Mouse (Mus musculus) liver, adult 2 months (tissue): ENCODE results near the gene Ldlr. TPM values are rescaled to one million over a fixed set of nuclear protein-coding genes. Genes with fewer than 3 reads are reported as not detected.

Experiments
- DNase-seq: peaks from one replicate; pipeline ENCODE4 v3.0.0-alpha.2; 2011; ENCODE audit warnings: low read depth, low spot score; ENCODE audit errors: extremely low read depth
- H3K27ac ChIP-seq: fragments of 200-500 bp; replicated peaks from 2 replicates; pipeline ENCODE4 v1.5.1; 2012; ENCODE audit warnings: low read depth, mild to moderate bottlenecking, control low read depth, inconsistent platforms, low read length; ENCODE audit not compliant: insufficient read depth
- H3K27me3 ChIP-seq: fragments of 200-500 bp; 2 replicates; pipeline ENCODE4 v1.6.1; 2012; ENCODE audit warnings: mild to moderate bottlenecking, moderate library complexity, low read length, inconsistent platforms; ENCODE audit not compliant: control insufficient read depth, insufficient read depth
- H3K36me3 ChIP-seq: fragments of 200-500 bp; 2 replicates; pipeline ENCODE4 v1.6.1; 2012; ENCODE audit warnings: low read length, inconsistent platforms; ENCODE audit not compliant: control insufficient read depth, insufficient read depth
- H3K4me1 ChIP-seq: fragments of 200-500 bp; 2 replicates; pipeline ENCODE4 v1.6.1; 2011; ENCODE audit warnings: low read length; ENCODE audit not compliant: control insufficient read depth, insufficient read depth
- H3K4me3 ChIP-seq: fragments of 200-500 bp; 2 replicates; pipeline ENCODE4 v1.5.1; 2011; ENCODE audit warnings: low read depth, mild to moderate bottlenecking, control low read depth, low read length, moderate library complexity; ENCODE audit not compliant: insufficient read depth
- H3K79me2 ChIP-seq: fragments of 200-500 bp; 2 replicates; pipeline ENCODE4 v1.6.1; 2012; ENCODE audit warnings: inconsistent platforms, mild to moderate bottlenecking, low read length, moderate library complexity; ENCODE audit not compliant: control insufficient read depth, insufficient read depth
- H3K9ac ChIP-seq: fragments of 200-500 bp; 2 replicates; pipeline ENCODE4 v1.6.1; 2012; ENCODE audit warnings: low read depth, mild to moderate bottlenecking, control low read depth, inconsistent platforms, low read length
- CTCF ChIP-seq: fragments of 200-500 bp; IDR thresholded peaks from 2 replicates; pipeline ENCODE4 v1.5.1; 2011; ENCODE audit warnings: low read depth, low read length, control low read depth
- POLR2A ChIP-seq: fragments of 200-500 bp; IDR thresholded peaks from 2 replicates; pipeline ENCODE4 v1.6.1; 2011; ENCODE audit warnings: low read length, control low read depth; ENCODE audit not compliant: insufficient read depth; ENCODE audit errors: extremely low read depth
- WGBS: fragments of 180-500 bp; shearing (Covaris S2); methylation state at CpG from one replicate; pipeline ENCODE4 v1.1.7; 2018; 5-methylcytosine and 5-hydroxymethylcytosine counted together
- polyA plus RNA-seq: library from polyadenylated mRNA; depleted of rRNA; stranded (reverse); fragments of >200 nt; gene quantifications from 2 replicates; pipeline ENCODE4 v1.2.3, GENCODE M21; 2012
- total RNA-seq: library from RNA; depleted of rRNA; stranded (reverse); fragments of >200 nt; gene quantifications from 2 replicates; pipeline ENCODE4 v1.2.3, GENCODE M21; 2014

Ldlr gene
- total and polyA plus RNA-seq, 2 experiments = 61.4 to 105 TPM

DNA sequence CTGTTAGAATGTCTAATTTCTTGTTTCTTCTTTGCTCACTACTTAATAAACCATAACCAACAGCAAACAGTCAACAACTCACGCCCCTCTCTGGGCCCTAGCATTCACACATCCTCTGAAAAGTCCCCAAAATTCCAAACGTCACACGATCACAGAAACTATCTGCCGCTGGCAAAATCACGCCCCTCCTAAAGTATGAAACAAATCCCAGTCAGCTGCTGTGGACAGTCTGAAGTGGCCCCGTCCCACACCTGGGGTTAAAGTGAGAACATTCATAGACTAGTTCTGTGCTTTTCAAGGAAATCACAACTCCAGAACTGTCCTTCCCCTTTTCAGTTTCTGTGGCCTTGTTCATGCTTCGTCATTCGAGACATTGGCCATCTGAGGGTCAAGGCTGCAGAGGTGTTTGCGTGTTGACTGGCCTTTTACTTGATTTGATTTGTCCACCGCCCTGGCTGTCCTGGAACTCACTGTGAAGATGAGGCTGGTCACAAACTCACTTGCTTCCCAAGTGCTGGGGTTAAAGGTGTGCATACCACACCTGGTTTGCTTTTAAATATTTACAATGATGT is 5.1 kb downstream of the Ldlr start:
- Histone ChIP-seq H3K36me3 (peaks cover 26% of the 10 kb centered on the region), H3K4me1 (peaks cover 30% of the 10 kb centered on the region), H3K27ac (peak overlapping the region; percentile 89), H3K27me3 (no peaks in the 10 kb centered on the region), H3K9ac (peak overlapping the region; percentile 49), H3K79me2 (peaks cover 51% of the 10 kb centered on the region), H3K4me3 (no peak overlapping the region; the same call in 1 of the 2 replicates)
- peak; percentile 81 for DNase-seq
- 36% methylated on average over 10 of the region's 10 CpGs for WGBS
- TF ChIP-seq CTCF (no peak), POLR2A (no peak)

- DNase-seq = peak; percentile 39
- H3K27ac ChIP-seq = peak overlapping the region; percentile 89
- peak overlapping the region; percentile 35 for H3K9ac ChIP-seq
- H3K36me3 ChIP-seq = peaks cover 35% of the 10 kb centered on the region
- TF ChIP-seq CTCF (no peak), POLR2A (no peak)
- 28% methylated on average over 7 of the region's 7 CpGs for WGBS
- H3K79me2 ChIP-seq = peaks cover 50% of the 10 kb centered on the region
- no peaks in the 10 kb centered on the region for H3K27me3 ChIP-seq
- no peak overlapping the region for H3K4me3 ChIP-seq
- peaks cover 35% of the 10 kb centered on the region for H3K4me1 ChIP-seq
Observed at GRCm38 (mm10) chr9:21729264-21729663, 6.0 kb downstream of the Ldlr start.

- 94% methylated on average over 9 of the region's 9 CpGs for WGBS
- H3K36me3 ChIP-seq = peaks cover 47% of the 10 kb centered on the region
Observed at GRCm38 (mm10) chr9:21732288-21732687, 9.0 kb downstream of the Ldlr start.

GRCm38 (mm10) chr9:21733446-21733845 is 10.2 kb downstream of the Ldlr start:
- no peak overlapping the region for H3K9ac ChIP-seq
- H3K27ac ChIP-seq = no peak overlapping the region
- H3K4me3 ChIP-seq = no peak overlapping the region
- H3K27me3 ChIP-seq = no peaks in the 10 kb centered on the region
- peaks cover 44% of the 10 kb centered on the region for H3K4me1 ChIP-seq
- 98% methylated on average over 17 of the region's 17 CpGs for WGBS
- no peak for DNase-seq
- H3K36me3 ChIP-seq = peaks cover 58% of the 10 kb centered on the region
- TF ChIP-seq CTCF (no peak), POLR2A (no peak)
- H3K79me2 ChIP-seq = peaks cover 34% of the 10 kb centered on the region

More at GRCm38 (mm10) chr9:21732288-21732687, 9.0 kb downstream of the Ldlr start:
- H3K27me3 ChIP-seq = no peaks in the 10 kb centered on the region
- peak; percentile 4 for DNase-seq
- H3K79me2 ChIP-seq = peaks cover 41% of the 10 kb centered on the region
- no peak overlapping the region for H3K27ac ChIP-seq
- H3K4me3 ChIP-seq = no peak overlapping the region
- TF ChIP-seq CTCF = no peak
- no peak for TF ChIP-seq POLR2A
- H3K4me1 ChIP-seq = peaks cover 53% of the 10 kb centered on the region
- no peak overlapping the region for H3K9ac ChIP-seq

- no peaks in the 10 kb centered on the region for H3K27me3 ChIP-seq
- peak; percentile 9 for DNase-seq
- H3K4me3 ChIP-seq = no peak overlapping the region
- 87% methylated on average over 7 of the region's 7 CpGs for WGBS
- H3K36me3 ChIP-seq = peaks cover 63% of the 10 kb centered on the region
- no peak overlapping the region for H3K9ac ChIP-seq
- peaks cover 28% of the 10 kb centered on the region for H3K79me2 ChIP-seq
- H3K27ac ChIP-seq = no peak overlapping the region
- peaks cover 39% of the 10 kb centered on the region for H3K4me1 ChIP-seq
- TF ChIP-seq CTCF = no peak
- TF ChIP-seq POLR2A = no peak
Observed at GRCm38 (mm10) chr9:21733989-21734388, 10.7 kb downstream of the Ldlr start.

- DNase-seq = peak; percentile 81
- no peak overlapping the region; the same call in 1 of the 2 replicates for H3K9ac ChIP-seq
- peaks cover 32% of the 10 kb centered on the region for H3K4me1 ChIP-seq
- TF ChIP-seq POLR2A = no peak
- peak; percentile 17; the same call in 1 of the 2 replicates for TF ChIP-seq CTCF
- peaks cover 69% of the 10 kb centered on the region for H3K36me3 ChIP-seq
- WGBS = 20% methylated on average over 14 of the region's 14 CpGs
- H3K4me3 ChIP-seq = no peak overlapping the region
- peaks cover 21% of the 10 kb centered on the region; the same call in 1 of the 2 replicates for H3K79me2 ChIP-seq
- peak overlapping the region; percentile 76 for H3K27ac ChIP-seq
- H3K27me3 ChIP-seq = no peaks in the 10 kb centered on the region
Observed at GRCm38 (mm10) chr9:21735126-21735525, 11.8 kb downstream of the Ldlr start.
